Mouse (Mus musculus): ENCODE measurements around the gene Mageb18. TPM values are rescaled to one million over a fixed set of nuclear protein-coding genes. Genes with fewer than 3 reads are reported as not detected.

Mageb18 gene
- polyA plus RNA-seq, 1 experiment from 2014 or later = not detected

DNA sequence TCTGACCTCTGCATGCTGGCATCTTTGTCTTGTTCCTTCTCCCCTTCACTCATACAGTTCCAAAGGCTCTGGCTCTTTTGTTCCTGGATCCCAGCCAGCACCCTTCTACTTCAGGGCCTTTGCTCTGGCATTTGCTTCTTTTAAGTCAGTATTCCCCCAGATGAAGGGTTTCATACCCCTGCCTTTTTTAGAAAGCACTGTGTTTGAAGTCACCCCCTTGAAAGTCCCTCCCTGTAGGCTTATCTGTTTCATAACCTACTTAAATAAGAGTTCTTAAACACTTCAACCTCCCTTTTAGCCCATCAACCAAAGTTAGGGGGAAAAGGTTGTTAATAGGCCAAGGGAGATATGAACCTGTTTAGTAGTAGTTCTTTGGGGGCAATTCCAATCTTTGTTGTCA, 212.0 kb downstream of the Mageb18 start:
- Histone ChIP-seq H3K4me3 (ENCODE audit: low read depth, low read length) (no peak overlapping the region), H3K9ac (ENCODE audit: low read depth, low read length) (no peak overlapping the region), H3K27me3 (ENCODE audit: control insufficient read depth, insufficient read depth, low read length) (no peaks in the 10 kb centered on the region), H3K27ac (ENCODE audit: low read depth, low read length) (no peak overlapping the region), H3K9me3 (ENCODE audit: control insufficient read depth, low read length) (no peaks in the 10 kb centered on the region), H3K4me2 (replicated peaks; ENCODE audit: low read depth, low read length) (no peak overlapping the region), H3K36me3 (ENCODE audit: control insufficient read depth, insufficient read depth, low read length) (no peaks in the 10 kb centered on the region), H3K4me1 (replicated peaks; ENCODE audit: control insufficient read depth, insufficient read depth, low read length) (no peaks in the 10 kb centered on the region)
- ATAC-seq (ENCODE audit: low FRiP score) = no peak
- DNase-seq (ENCODE audit: low spot score) = no peak

DNA sequence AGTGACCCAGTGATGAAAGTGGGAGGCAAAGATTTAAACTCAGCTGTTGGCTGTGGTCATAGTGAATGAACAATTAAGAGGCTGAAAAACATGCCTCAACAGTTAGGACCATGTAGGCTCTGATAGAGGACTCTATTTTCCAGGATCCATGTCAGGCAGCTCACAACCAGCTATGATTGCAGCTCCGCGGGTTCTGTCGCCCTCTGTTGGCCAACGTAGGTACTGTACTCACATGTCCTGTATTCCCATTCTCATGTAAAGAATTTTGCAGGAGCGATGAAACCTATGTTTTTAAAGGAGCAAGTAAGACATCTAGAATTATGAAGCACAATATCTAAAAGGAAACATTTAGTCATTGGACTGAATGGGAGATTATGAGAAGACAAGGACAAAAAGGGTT, 256.4 kb downstream of the Mageb18 start:
- H3K4me3 ChIP-seq (ENCODE audit: low read depth, low read length) = no peak overlapping the region
- no peaks in the 10 kb centered on the region for H3K27me3 ChIP-seq (ENCODE audit: control insufficient read depth, insufficient read depth, low read length)
- DNase-seq (ENCODE audit: low spot score) (peak; percentile 64), ATAC-seq (ENCODE audit: low FRiP score) (no peak)
- no peak overlapping the region for H3K4me2 ChIP-seq (replicated peaks; ENCODE audit: low read depth, low read length)
- H3K9me3 ChIP-seq (ENCODE audit: control insufficient read depth, low read length) = no peaks in the 10 kb centered on the region
- H3K27ac ChIP-seq (ENCODE audit: low read depth, low read length) = no peak overlapping the region
- no peaks in the 10 kb centered on the region for H3K36me3 ChIP-seq (ENCODE audit: control insufficient read depth, insufficient read depth, low read length)
- no peaks in the 10 kb centered on the region for H3K4me1 ChIP-seq (replicated peaks; ENCODE audit: control insufficient read depth, insufficient read depth, low read length)
- no peak overlapping the region for H3K9ac ChIP-seq (ENCODE audit: low read depth, low read length)
- 18% methylated on average over 5 of the region's 5 CpGs for whole genome bisulfite sequencing

DNA sequence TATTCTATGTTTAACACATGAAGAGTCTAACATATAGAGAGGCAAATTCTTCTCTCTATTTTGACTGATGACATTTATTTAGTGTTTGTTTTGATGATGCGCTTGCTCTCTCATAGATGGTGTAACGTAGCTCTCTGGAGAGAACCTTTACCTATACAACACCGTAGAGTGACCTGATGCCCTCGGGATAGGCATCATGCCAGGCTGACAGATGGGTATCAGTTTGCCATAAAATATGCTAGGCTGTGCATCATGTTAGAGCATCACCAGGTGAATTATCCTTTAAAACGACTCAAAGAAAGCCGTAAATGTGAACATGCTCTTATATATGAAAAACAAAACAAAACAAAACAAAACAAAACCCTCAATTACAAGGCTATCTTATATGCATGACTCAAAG, 258.5 kb downstream of the Mageb18 start:
- no peaks in the 10 kb centered on the region for H3K27me3 ChIP-seq (ENCODE audit: control insufficient read depth, insufficient read depth, low read length)
- H3K27ac ChIP-seq (ENCODE audit: low read depth, low read length) = no peak overlapping the region
- H3K36me3 ChIP-seq (ENCODE audit: control insufficient read depth, insufficient read depth, low read length) = no peaks in the 10 kb centered on the region
- H3K9me3 ChIP-seq (ENCODE audit: control insufficient read depth, low read length) = no peaks in the 10 kb centered on the region
- 83% methylated on average over 6 of the region's 6 CpGs for WGBS
- ATAC-seq (ENCODE audit: low FRiP score) = no peak
- no peaks in the 10 kb centered on the region for H3K4me1 ChIP-seq (replicated peaks; ENCODE audit: control insufficient read depth, insufficient read depth, low read length)
- no peak for DNase-seq (ENCODE audit: low spot score)
- no peak overlapping the region for H3K4me2 ChIP-seq (replicated peaks; ENCODE audit: low read depth, low read length)
- H3K4me3 ChIP-seq (ENCODE audit: low read depth, low read length) = no peak overlapping the region
- no peak overlapping the region for H3K9ac ChIP-seq (ENCODE audit: low read depth, low read length)

DNA sequence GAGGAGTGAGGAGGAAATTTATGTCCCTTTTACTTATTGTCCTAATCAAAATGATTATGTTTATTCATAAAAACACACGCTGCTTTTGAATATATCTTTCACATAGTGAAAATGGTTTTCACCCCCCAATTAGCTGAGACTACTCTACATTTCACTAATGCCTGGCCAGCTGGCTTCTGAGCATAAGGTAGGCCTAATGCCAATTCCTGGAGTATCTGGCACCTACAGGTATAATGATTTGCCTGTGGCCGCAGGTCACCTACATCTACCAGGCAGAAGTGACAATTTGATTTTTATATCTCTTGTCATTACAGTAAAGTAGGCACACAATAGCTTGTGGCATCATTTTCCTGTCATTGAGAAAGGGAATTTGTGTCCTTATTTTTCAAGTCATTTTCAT, 259.8 kb downstream of the Mageb18 start:
- Histone ChIP-seq H3K27me3 (ENCODE audit: control insufficient read depth, insufficient read depth, low read length) (no peaks in the 10 kb centered on the region), H3K9ac (ENCODE audit: low read depth, low read length) (no peak overlapping the region), H3K4me3 (ENCODE audit: low read depth, low read length) (no peak overlapping the region), H3K4me1 (replicated peaks; ENCODE audit: control insufficient read depth, insufficient read depth, low read length) (no peaks in the 10 kb centered on the region), H3K9me3 (ENCODE audit: control insufficient read depth, low read length) (no peaks in the 10 kb centered on the region), H3K27ac (ENCODE audit: low read depth, low read length) (no peak overlapping the region), H3K4me2 (replicated peaks; ENCODE audit: low read depth, low read length) (no peak overlapping the region), H3K36me3 (ENCODE audit: control insufficient read depth, insufficient read depth, low read length) (no peaks in the 10 kb centered on the region)
- DNase-seq (ENCODE audit: low spot score) (no peak), ATAC-seq (ENCODE audit: low FRiP score) (no peak)
- WGBS = 88% methylated on average over 2 of the region's 2 CpGs

DNA sequence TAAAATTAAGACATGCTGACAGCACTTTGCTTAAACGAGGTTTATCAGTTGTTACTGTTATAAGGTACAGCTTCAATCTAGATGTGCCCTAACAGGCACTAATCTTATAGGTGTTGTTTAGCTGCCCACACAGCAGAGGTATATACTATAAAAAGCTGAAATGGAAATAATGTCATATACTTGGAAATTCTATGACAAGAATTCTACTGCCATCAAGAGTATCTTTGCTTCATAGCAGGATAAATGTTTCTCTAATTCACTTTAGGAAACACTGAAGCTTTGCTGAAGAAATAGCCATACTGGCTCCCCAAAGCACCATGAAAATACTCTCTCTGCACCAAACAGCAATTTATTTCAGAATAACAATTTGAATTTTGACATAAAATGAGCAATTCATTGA, 265.9 kb downstream of the Mageb18 start:
- ATAC-seq (ENCODE audit: low FRiP score) = no peak

GRCm38 (mm10) chrX:92323599-92323998, 275.8 kb downstream of the Mageb18 start:
- DNase-seq (ENCODE audit: low spot score) (no peak), ATAC-seq (ENCODE audit: low FRiP score) (no peak)
- WGBS = 13% methylated on average over 1 of the region's 1 CpGs
- H3K4me1 ChIP-seq (replicated peaks; ENCODE audit: control insufficient read depth, insufficient read depth, low read length) = no peaks in the 10 kb centered on the region
- no peaks in the 10 kb centered on the region for H3K36me3 ChIP-seq (ENCODE audit: control insufficient read depth, insufficient read depth, low read length)
- H3K27me3 ChIP-seq (ENCODE audit: control insufficient read depth, insufficient read depth, low read length) = no peaks in the 10 kb centered on the region
- no peak overlapping the region for H3K27ac ChIP-seq (ENCODE audit: low read depth, low read length)
- no peak overlapping the region for H3K4me2 ChIP-seq (replicated peaks; ENCODE audit: low read depth, low read length)
- H3K9me3 ChIP-seq (ENCODE audit: control insufficient read depth, low read length) = no peaks in the 10 kb centered on the region
- no peak overlapping the region for H3K9ac ChIP-seq (ENCODE audit: low read depth, low read length)
- H3K4me3 ChIP-seq (ENCODE audit: low read depth, low read length) = no peak overlapping the region

More for the DNA sequence above, 265.9 kb downstream of the Mageb18 start:
- no peak for DNase-seq (ENCODE audit: low spot score)
- no peak overlapping the region for H3K4me2 ChIP-seq (replicated peaks; ENCODE audit: low read depth, low read length)
- H3K9me3 ChIP-seq (ENCODE audit: control insufficient read depth, low read length) = no peaks in the 10 kb centered on the region
- no peak overlapping the region for H3K27ac ChIP-seq (ENCODE audit: low read depth, low read length)
- no peak overlapping the region for H3K9ac ChIP-seq (ENCODE audit: low read depth, low read length)
- WGBS = 82% methylated on average over 1 of the region's 1 CpGs
- no peak overlapping the region for H3K4me3 ChIP-seq (ENCODE audit: low read depth, low read length)
- H3K4me1 ChIP-seq (replicated peaks; ENCODE audit: control insufficient read depth, insufficient read depth, low read length) = no peaks in the 10 kb centered on the region
- H3K27me3 ChIP-seq (ENCODE audit: control insufficient read depth, insufficient read depth, low read length) = no peaks in the 10 kb centered on the region
- no peaks in the 10 kb centered on the region for H3K36me3 ChIP-seq (ENCODE audit: control insufficient read depth, insufficient read depth, low read length)

DNA sequence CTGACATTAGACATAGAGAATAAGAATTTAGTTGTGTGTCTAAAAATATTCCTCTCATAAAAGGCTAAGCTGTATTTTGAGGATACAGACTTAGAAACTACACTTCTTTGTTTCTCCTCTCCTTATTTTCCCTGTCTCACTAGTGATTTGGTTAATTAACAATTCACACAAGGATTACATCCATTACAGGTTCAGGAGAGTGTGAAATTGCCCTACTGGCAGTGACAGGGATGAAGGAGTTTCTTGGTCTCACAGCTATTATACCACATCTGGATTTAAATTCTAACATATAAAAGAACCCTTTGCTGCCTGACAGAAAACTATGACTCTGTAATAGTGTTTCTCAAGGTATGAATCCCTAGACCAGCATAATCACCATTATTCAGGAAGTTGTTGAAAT, 318.8 kb downstream of the Mageb18 start:
- H3K27ac ChIP-seq (ENCODE audit: low read depth, low read length) = no peak overlapping the region
- H3K4me3 ChIP-seq (ENCODE audit: low read depth, low read length) = no peak overlapping the region
- no peaks in the 10 kb centered on the region for H3K9me3 ChIP-seq (ENCODE audit: control insufficient read depth, low read length)
- H3K4me1 ChIP-seq (replicated peaks; ENCODE audit: control insufficient read depth, insufficient read depth, low read length) = no peaks in the 10 kb centered on the region
- no peak overlapping the region for H3K9ac ChIP-seq (ENCODE audit: low read depth, low read length)
- no peaks in the 10 kb centered on the region for H3K27me3 ChIP-seq (ENCODE audit: control insufficient read depth, insufficient read depth, low read length)
- DNase-seq (ENCODE audit: low spot score) (no peak), ATAC-seq (ENCODE audit: low FRiP score) (no peak)
- H3K4me2 ChIP-seq (replicated peaks; ENCODE audit: low read depth, low read length) = no peak overlapping the region
- H3K36me3 ChIP-seq (ENCODE audit: control insufficient read depth, insufficient read depth, low read length) = no peaks in the 10 kb centered on the region

Other genes with a start within 250 kb of the Mageb18 start
- not detected in 2 replicates for gene Gm5941, start 109.6 kb downstream of the Mageb18 start, polyA plus RNA-seq (2014; fragmentation: Nextera tagmentation; extraction: Ambion mirVana)